Mouse (Mus musculus) testis, adult 2 months (tissue): ENCODE data around the gene Hmcn1. TPM values are rescaled to one million over a fixed set of nuclear protein-coding genes. Genes with fewer than 3 reads are reported as not detected.
A peak's percentile ranks its signal among the peaks of the same experiment; 100 is the strongest.

Experiments used
- H3K27ac ChIP-seq: fragments of 200-500 bp; 2 replicates; pipeline ENCODE4 v1.5.1; 2012; ENCODE audit warnings: low read depth, low read length; ENCODE audit not compliant: control insufficient read depth, insufficient read depth
- H3K27me3 ChIP-seq: fragments of 200-500 bp; 2 replicates; pipeline ENCODE4 v1.6.1; 2012; ENCODE audit warnings: mild to moderate bottlenecking, low read length, moderate library complexity; ENCODE audit not compliant: control insufficient read depth, insufficient read depth
- H3K36me3 ChIP-seq: fragments of 200-500 bp; 2 replicates; pipeline ENCODE4 v1.6.1; 2012; ENCODE audit warnings: mild to moderate bottlenecking, low read length; ENCODE audit not compliant: control insufficient read depth, insufficient read depth
- H3K4me1 ChIP-seq: fragments of 200-500 bp; 2 replicates; pipeline ENCODE4 v1.6.1; 2012; ENCODE audit warnings: low read length; ENCODE audit not compliant: control insufficient read depth, insufficient read depth
- H3K4me3 ChIP-seq: fragments of 200-500 bp; 2 replicates; pipeline ENCODE4 v1.5.1; 2012; ENCODE audit warnings: low read depth, mild to moderate bottlenecking, low read length, moderate library complexity, mixed read lengths; ENCODE audit not compliant: control insufficient read depth
- CTCF ChIP-seq: fragments of 200-500 bp; IDR thresholded peaks from 2 replicates; pipeline ENCODE4 v1.5.1; 2012; ENCODE audit warnings: low read depth, mild to moderate bottlenecking, inconsistent platforms, low read length, moderate library complexity; ENCODE audit not compliant: control insufficient read depth, insufficient read depth, insufficient replicate concordance
- POLR2A ChIP-seq: fragments of 200-500 bp; IDR thresholded peaks from 2 replicates; pipeline ENCODE4 v1.6.1; 2012; ENCODE audit warnings: low read depth, mild to moderate bottlenecking, inconsistent platforms, low read length, moderate library complexity; ENCODE audit not compliant: control insufficient read depth
- polyA plus RNA-seq: library from polyadenylated mRNA; depleted of rRNA; stranded (reverse); fragments of >200 nt; gene quantifications from 2 replicates; pipeline ENCODE4 v1.2.3, GENCODE M21; 2012

The Hmcn1 gene
- polyA plus RNA-seq, 1 experiment: 1.8 TPM

DNA sequence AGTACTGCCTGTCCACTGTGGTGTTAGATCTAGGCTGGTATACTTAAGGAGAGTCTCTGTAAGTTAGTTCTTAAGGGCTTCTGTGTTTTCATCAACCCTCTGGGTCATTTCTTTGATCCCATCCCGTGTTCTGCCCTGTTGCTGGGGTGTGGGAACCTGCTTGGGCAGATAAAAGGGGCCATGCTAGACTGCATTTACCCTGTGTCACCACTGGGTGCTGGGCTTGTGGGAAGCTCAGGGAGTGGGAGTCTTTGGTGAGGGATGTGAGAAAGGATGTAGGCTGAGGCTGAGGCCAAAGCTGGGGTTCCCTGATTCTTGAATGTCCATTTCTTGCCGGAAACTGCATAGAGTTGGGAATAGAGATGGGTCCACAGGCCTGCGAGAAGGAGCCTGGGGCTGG, 436.6 kb downstream of the Hmcn1 start:
- Histone ChIP-seq H3K27ac (no peak overlapping the region), H3K4me1 (no peaks in the 10 kb centered on the region), H3K4me3 (no peak overlapping the region), H3K27me3 (no peaks in the 10 kb centered on the region), H3K36me3 (no peaks in the 10 kb centered on the region)
- no peak for TF ChIP-seq CTCF
- TF ChIP-seq POLR2A: no peak

- no peak for TF ChIP-seq CTCF
- H3K4me1 ChIP-seq: no peaks in the 10 kb centered on the region
- H3K36me3 ChIP-seq: no peaks in the 10 kb centered on the region
- no peak overlapping the region for H3K27ac ChIP-seq
- no peaks in the 10 kb centered on the region for H3K27me3 ChIP-seq
- H3K4me3 ChIP-seq: no peak overlapping the region
These were observed 441.8 kb downstream of the Hmcn1 start for GRCm38 (mm10) chr1:150551390-150551789.

DNA sequence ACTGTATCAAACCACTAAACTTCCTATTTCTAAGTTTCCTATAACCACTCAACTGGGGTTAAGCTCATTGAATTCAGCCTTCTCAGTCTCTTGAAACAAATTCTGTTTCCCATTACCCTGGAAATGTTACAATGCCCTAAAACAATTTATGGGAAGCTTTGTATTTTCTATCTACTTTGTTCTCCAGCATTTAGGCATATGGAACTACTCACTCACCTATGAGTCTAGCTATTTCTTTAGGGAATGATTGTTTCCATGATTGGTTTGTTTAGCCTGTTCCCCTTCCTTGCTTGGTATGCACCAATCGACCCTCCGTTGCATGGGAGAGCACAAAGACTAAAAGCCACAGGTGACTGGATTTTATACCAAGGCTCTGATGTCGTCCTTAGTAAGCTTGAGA, 446.8 kb downstream of the Hmcn1 start:
- no peak for TF ChIP-seq POLR2A
- no peak for TF ChIP-seq CTCF
- H3K4me1 ChIP-seq: no peaks in the 10 kb centered on the region
- no peaks in the 10 kb centered on the region for H3K27me3 ChIP-seq
- no peak overlapping the region for H3K27ac ChIP-seq
- no peak overlapping the region for H3K4me3 ChIP-seq
- no peaks in the 10 kb centered on the region for H3K36me3 ChIP-seq

GRCm38 (mm10) chr1:150540267-150540666, 453.0 kb downstream of the Hmcn1 start:
- Histone ChIP-seq H3K36me3 (no peaks in the 10 kb centered on the region), H3K27me3 (no peaks in the 10 kb centered on the region), H3K27ac (no peak overlapping the region), H3K4me3 (no peak overlapping the region), H3K4me1 (peaks cover 2% of the 10 kb centered on the region)
- TF ChIP-seq CTCF: peak; percentile 60; the same call in 1 of the 2 replicates
- TF ChIP-seq POLR2A: no peak

GRCm38 (mm10) chr1:150537410-150538128, 455.7 kb downstream of the Hmcn1 start:
- no peak for TF ChIP-seq CTCF
- TF ChIP-seq POLR2A: no peak
- Histone ChIP-seq H3K4me3 (no peak overlapping the region), H3K4me1 (peaks cover 2% of the 10 kb centered on the region), H3K27ac (no peak overlapping the region), H3K27me3 (no peaks in the 10 kb centered on the region), H3K36me3 (no peaks in the 10 kb centered on the region)

DNA sequence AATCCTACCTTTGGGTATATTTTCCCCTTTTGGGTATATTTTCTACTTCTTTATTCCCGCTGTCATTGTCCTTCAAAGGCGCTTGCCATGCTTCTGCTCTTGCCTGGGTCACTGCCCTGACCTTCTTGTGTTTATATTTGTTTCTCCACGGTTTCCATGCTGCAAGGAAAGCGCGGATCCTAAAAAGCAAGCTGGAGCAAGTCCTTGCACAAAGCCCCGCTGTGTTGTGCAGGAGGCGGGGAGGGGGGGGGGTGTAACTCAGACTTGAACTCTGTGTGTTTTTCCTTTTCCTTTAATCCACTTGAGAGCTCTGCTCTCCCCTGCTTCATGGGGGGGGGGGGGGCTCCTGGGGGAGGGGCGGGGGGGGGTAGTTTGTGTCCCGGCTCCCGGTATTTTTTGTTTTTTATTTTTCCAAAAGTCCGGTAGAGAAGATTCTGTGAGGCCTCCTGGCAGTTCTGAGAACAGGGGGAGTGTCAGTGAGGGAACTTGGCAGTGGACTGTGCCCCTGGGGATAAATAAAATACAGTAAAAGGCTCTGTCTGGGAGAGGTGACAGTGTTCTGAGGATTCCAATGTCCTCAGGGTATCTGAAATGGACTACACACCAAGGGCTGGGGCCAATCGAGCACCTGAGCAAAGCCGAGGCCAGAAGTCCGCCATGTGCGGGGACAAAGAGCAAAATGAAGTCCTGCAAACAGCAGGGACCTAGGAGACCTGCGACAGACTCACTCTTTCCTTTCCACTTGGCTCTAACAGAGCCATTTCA, 457.3 kb downstream of the Hmcn1 start:
- H3K4me3 ChIP-seq: no peak overlapping the region
- H3K4me1 ChIP-seq: peaks cover 2% of the 10 kb centered on the region
- TF ChIP-seq CTCF: no peak
- TF ChIP-seq POLR2A: no peak
- no peaks in the 10 kb centered on the region for H3K36me3 ChIP-seq
- H3K27ac ChIP-seq: no peak overlapping the region
- H3K27me3 ChIP-seq: no peaks in the 10 kb centered on the region

- Histone ChIP-seq H3K27ac (no peak overlapping the region), H3K4me3 (no peak overlapping the region), H3K27me3 (no peaks in the 10 kb centered on the region), H3K4me1 (peaks cover 2% of the 10 kb centered on the region), H3K36me3 (no peaks in the 10 kb centered on the region)
- TF ChIP-seq CTCF: no peak
- TF ChIP-seq POLR2A: no peak
These were observed 458.6 kb downstream of the Hmcn1 start for GRCm38 (mm10) chr1:150534587-150534986.
